Mouse (Mus musculus): ENCODE measurements at regions not wholly inside any gene's neighbourhood (a gene's known extent, or its start where the extent isn't known, plus 50 kb on each side); places are given as distances from the start of the nearest gene placed in this dataset.

- no peaks in the 10 kb centered on the region for H3K4me1 ChIP-seq (ENCODE audit: control insufficient read depth, insufficient read depth, low read length)
Measured at GRCm38 (mm10) chr13:5511784-5512183, 349.5 kb upstream of the Klf6 start.

GRCm38 (mm10) chr13:5515552-5515951 lies 345.7 kb upstream of the Klf6 start:
- TF ChIP-seq POLR2A (IDR thresholded peaks at IDR 0.05; ENCODE audit: extremely low read depth, insufficient read depth, low read length) (no peak), CTCF (IDR thresholded peaks at IDR 0.05; ENCODE audit: extremely low read depth, insufficient read depth, low read length) (no peak)
- Histone ChIP-seq H3K27ac (ENCODE audit: insufficient read depth, low read length) (no peak overlapping the region), H3K4me3 (ENCODE audit: insufficient read depth, low read length) (no peak overlapping the region), H3K4me1 (ENCODE audit: control insufficient read depth, insufficient read depth, low read length) (peaks cover 5% of the 10 kb centered on the region)

More at GRCm38 (mm10) chr13:5511784-5512183, 349.5 kb upstream of the Klf6 start:
- TF ChIP-seq CTCF (IDR thresholded peaks at IDR 0.05; ENCODE audit: extremely low read depth, insufficient read depth, low read length), result no peak
- Histone ChIP-seq H3K4me3 (ENCODE audit: insufficient read depth, low read length) (no peak overlapping the region), H3K27ac (ENCODE audit: insufficient read depth, low read length) (no peak overlapping the region)

GRCm38 (mm10) chr13:5516088-5516487 lies 345.2 kb upstream of the Klf6 start:
- Histone ChIP-seq H3K27ac (ENCODE audit: insufficient read depth, low read length) (no peak overlapping the region), H3K4me1 (ENCODE audit: control insufficient read depth, insufficient read depth, low read length) (peaks cover 5% of the 10 kb centered on the region)

GRCm38 (mm10) chr13:5519181-5519580 lies 342.1 kb upstream of the Klf6 start:
- no peak overlapping the region for H3K4me3 ChIP-seq (ENCODE audit: insufficient read depth, low read length)

More at GRCm38 (mm10) chr13:5516088-5516487, 345.2 kb upstream of the Klf6 start:
- H3K4me3 ChIP-seq (ENCODE audit: insufficient read depth, low read length), result no peak overlapping the region
- TF ChIP-seq CTCF (IDR thresholded peaks at IDR 0.05; ENCODE audit: extremely low read depth, insufficient read depth, low read length), result no peak
- TF ChIP-seq POLR2A (IDR thresholded peaks at IDR 0.05; ENCODE audit: extremely low read depth, insufficient read depth, low read length), result no peak

GRCm38 (mm10) chr13:5519600-5519999 lies 341.7 kb upstream of the Klf6 start:
- peak overlapping the region; percentile 59; the same call in 1 of the 2 replicates for H3K27ac ChIP-seq (ENCODE audit: insufficient read depth, low read length)
- H3K4me3 ChIP-seq (ENCODE audit: insufficient read depth, low read length), result no peak overlapping the region
- TF ChIP-seq CTCF (IDR thresholded peaks at IDR 0.05; ENCODE audit: extremely low read depth, insufficient read depth, low read length), result no peak
- no peak for TF ChIP-seq POLR2A (IDR thresholded peaks at IDR 0.05; ENCODE audit: extremely low read depth, insufficient read depth, low read length)
- peaks cover 5% of the 10 kb centered on the region for H3K4me1 ChIP-seq (ENCODE audit: control insufficient read depth, insufficient read depth, low read length)

More at GRCm38 (mm10) chr13:5519181-5519580, 342.1 kb upstream of the Klf6 start:
- TF ChIP-seq CTCF (IDR thresholded peaks at IDR 0.05; ENCODE audit: extremely low read depth, insufficient read depth, low read length) (no peak), POLR2A (IDR thresholded peaks at IDR 0.05; ENCODE audit: extremely low read depth, insufficient read depth, low read length) (no peak)
- peaks cover 5% of the 10 kb centered on the region for H3K4me1 ChIP-seq (ENCODE audit: control insufficient read depth, insufficient read depth, low read length)
- H3K27ac ChIP-seq (ENCODE audit: insufficient read depth, low read length), result peak overlapping the region; percentile 35

GRCm38 (mm10) chr13:5527400-5527799 lies 333.9 kb upstream of the Klf6 start:
- Histone ChIP-seq H3K4me3 (ENCODE audit: insufficient read depth, low read length) (no peak overlapping the region), H3K27ac (ENCODE audit: insufficient read depth, low read length) (no peak overlapping the region), H3K4me1 (ENCODE audit: control insufficient read depth, insufficient read depth, low read length) (no peaks in the 10 kb centered on the region)
- TF ChIP-seq POLR2A (IDR thresholded peaks at IDR 0.05; ENCODE audit: extremely low read depth, insufficient read depth, low read length), result no peak
- no peak for TF ChIP-seq CTCF (IDR thresholded peaks at IDR 0.05; ENCODE audit: extremely low read depth, insufficient read depth, low read length)

- no peak for TF ChIP-seq CTCF (IDR thresholded peaks at IDR 0.05; ENCODE audit: extremely low read depth, insufficient read depth, low read length)
- H3K27ac ChIP-seq (ENCODE audit: insufficient read depth, low read length), result no peak overlapping the region
- no peaks in the 10 kb centered on the region for H3K4me1 ChIP-seq (ENCODE audit: control insufficient read depth, insufficient read depth, low read length)
- H3K4me3 ChIP-seq (ENCODE audit: insufficient read depth, low read length), result no peak overlapping the region
Measured at GRCm38 (mm10) chr13:5540321-5540720, 321.0 kb upstream of the Klf6 start.

- TF ChIP-seq CTCF (IDR thresholded peaks at IDR 0.05; ENCODE audit: extremely low read depth, insufficient read depth, low read length), result no peak
- TF ChIP-seq POLR2A (IDR thresholded peaks at IDR 0.05; ENCODE audit: extremely low read depth, insufficient read depth, low read length), result no peak
- Histone ChIP-seq H3K4me3 (ENCODE audit: insufficient read depth, low read length) (no peak overlapping the region), H3K27ac (ENCODE audit: insufficient read depth, low read length) (no peak overlapping the region), H3K4me1 (ENCODE audit: control insufficient read depth, insufficient read depth, low read length) (no peaks in the 10 kb centered on the region)
Measured at GRCm38 (mm10) chr13:5545521-5545920, 315.8 kb upstream of the Klf6 start.

- Histone ChIP-seq H3K4me3 (ENCODE audit: insufficient read depth, low read length) (no peak overlapping the region), H3K27ac (ENCODE audit: insufficient read depth, low read length) (no peak overlapping the region), H3K4me1 (ENCODE audit: control insufficient read depth, insufficient read depth, low read length) (no peaks in the 10 kb centered on the region)
- TF ChIP-seq POLR2A (IDR thresholded peaks at IDR 0.05; ENCODE audit: extremely low read depth, insufficient read depth, low read length), result no peak
- TF ChIP-seq CTCF (IDR thresholded peaks at IDR 0.05; ENCODE audit: extremely low read depth, insufficient read depth, low read length), result no peak
Measured at GRCm38 (mm10) chr13:5546011-5546410, 315.3 kb upstream of the Klf6 start.

- TF ChIP-seq CTCF (IDR thresholded peaks at IDR 0.05; ENCODE audit: extremely low read depth, insufficient read depth, low read length), result no peak
- TF ChIP-seq POLR2A (IDR thresholded peaks at IDR 0.05; ENCODE audit: extremely low read depth, insufficient read depth, low read length), result no peak
- Histone ChIP-seq H3K27ac (ENCODE audit: insufficient read depth, low read length) (no peak overlapping the region), H3K4me1 (ENCODE audit: control insufficient read depth, insufficient read depth, low read length) (no peaks in the 10 kb centered on the region), H3K4me3 (ENCODE audit: insufficient read depth, low read length) (no peak overlapping the region)
Measured at GRCm38 (mm10) chr13:5546937-5547336, 314.3 kb upstream of the Klf6 start.

- no peak for TF ChIP-seq CTCF (IDR thresholded peaks at IDR 0.05; ENCODE audit: extremely low read depth, insufficient read depth, low read length)
- TF ChIP-seq POLR2A (IDR thresholded peaks at IDR 0.05; ENCODE audit: extremely low read depth, insufficient read depth, low read length), result no peak
- Histone ChIP-seq H3K4me3 (ENCODE audit: insufficient read depth, low read length) (no peak overlapping the region), H3K27ac (ENCODE audit: insufficient read depth, low read length) (no peak overlapping the region), H3K4me1 (ENCODE audit: control insufficient read depth, insufficient read depth, low read length) (no peaks in the 10 kb centered on the region)
Measured at GRCm38 (mm10) chr13:5548768-5549167, 312.5 kb upstream of the Klf6 start.
